Mouse (Mus musculus) macrophage (primary cell): ENCODE results near the gene Akr1b8. TPM values are rescaled to one million over a fixed set of nuclear protein-coding genes. Genes with fewer than 3 reads are reported as not detected.
"Not testable (repeated sequence)": the region's sequence is repeated elsewhere in the genome, so short reads cannot be mapped to it uniquely, and the experiment has no call there.

ENCODE experiments used
- H3K27ac ChIP-seq: fragments of 350-480 bp; formaldehyde crosslinking; 2 replicates; pipeline ENCODE4 v1.9.0; 2021
- H3K36me3 ChIP-seq: fragments of 350-480 bp; formaldehyde crosslinking; 2 replicates; pipeline ENCODE4 v1.9.0; 2021; ENCODE audit errors: inconsistent target
- H3K4me3 ChIP-seq: fragments of 350-480 bp; formaldehyde crosslinking; 2 replicates; pipeline ENCODE4 v1.9.0; 2021; ENCODE audit errors: inconsistent target
- H3K79me2 ChIP-seq: fragments of 350-480 bp; formaldehyde crosslinking; 2 replicates; pipeline ENCODE4 v1.9.0; 2021; ENCODE audit errors: inconsistent target
- WGBS: methylation state at CpG from one replicate; pipeline ENCODE4 v1.1.7; 2026; ENCODE audit warnings: inconsistent platforms; ENCODE audit not compliant: missing documents; 5-methylcytosine and 5-hydroxymethylcytosine counted together
- polyA plus RNA-seq: library from polyadenylated mRNA; stranded (reverse); fragments of 250-400 nt; gene quantifications from 3 replicates; pipeline ENCODE4 v1.2.4, GENCODE M21; 2018; ENCODE audit warnings: inconsistent platforms

Gene Akr1b8
- polyA plus RNA-seq, 1 experiment from 2014 or later, result 28.5 TPM

- WGBS, result 83% methylated on average over 10 of the region's 12 CpGs
- Histone ChIP-seq H3K79me2 (no peaks in the 10 kb centered on the region), H3K27ac (no peak overlapping the region), H3K4me3 (no peak overlapping the region), H3K36me3 (no peaks in the 10 kb centered on the region)
Observed at GRCm38 (mm10) chr6:34364217-34365136, 10.6 kb downstream of the Akr1b8 start.

DNA sequence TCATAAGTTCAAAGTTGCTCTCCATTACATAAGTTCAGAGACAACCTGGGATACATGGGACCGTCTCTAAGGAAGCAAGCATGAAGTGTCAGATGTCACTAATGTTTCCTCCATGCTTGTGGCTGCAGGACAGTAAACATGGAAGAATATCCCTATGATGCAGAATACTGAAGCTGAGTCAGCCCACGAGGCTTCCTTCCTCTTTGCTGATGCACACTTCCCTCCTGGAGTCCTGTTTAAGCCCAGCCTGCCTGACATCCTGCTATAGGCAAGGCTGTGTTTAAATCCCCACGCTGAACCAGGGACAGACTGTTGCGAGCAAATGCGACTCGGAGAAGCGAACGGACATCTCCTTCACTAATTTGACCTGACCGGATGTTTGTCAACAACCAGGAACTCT is 14.1 kb downstream of the Akr1b8 start:
- Histone ChIP-seq H3K4me3 (no peak overlapping the region), H3K79me2 (no peaks in the 10 kb centered on the region), H3K36me3 (no peaks in the 10 kb centered on the region), H3K27ac (peak overlapping the region; percentile 89)
- WGBS, result 20% methylated on average over 9 of the region's 9 CpGs

- H3K36me3 ChIP-seq, result no peaks in the 10 kb centered on the region
- no peaks in the 10 kb centered on the region for H3K79me2 ChIP-seq
- 91% methylated on average over 8 of the region's 8 CpGs for WGBS
- H3K4me3 ChIP-seq, result no peak overlapping the region
- H3K27ac ChIP-seq, result no peak overlapping the region
Observed at GRCm38 (mm10) chr6:34370081-34370480, 16.2 kb downstream of the Akr1b8 start.

- WGBS, result 14% methylated on average over 17 of the region's 18 CpGs
- Histone ChIP-seq H3K4me3 (no peak overlapping the region), H3K36me3 (no peaks in the 10 kb centered on the region), H3K79me2 (no peaks in the 10 kb centered on the region), H3K27ac (no peak overlapping the region)
Observed at GRCm38 (mm10) chr6:34371700-34372351, 17.9 kb downstream of the Akr1b8 start.

DNA sequence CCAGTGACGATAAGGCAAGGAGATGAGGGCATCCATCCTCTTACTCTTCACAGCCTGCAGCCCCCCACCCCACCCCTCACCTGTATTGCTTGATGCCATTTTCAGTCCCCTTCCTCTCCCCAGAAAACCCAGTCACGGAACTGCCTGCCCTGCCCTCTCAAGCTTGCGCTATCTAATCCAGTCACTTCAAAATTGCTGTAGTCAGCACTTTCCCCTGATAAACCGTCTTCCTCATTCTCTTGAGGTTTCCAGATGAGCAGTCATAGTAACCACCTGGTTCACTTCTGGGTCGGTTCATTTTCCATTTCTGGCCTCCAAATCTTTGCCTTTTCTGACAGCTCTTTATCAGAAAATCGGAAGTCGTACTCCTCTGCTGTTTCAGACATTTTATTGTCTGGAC is 19.9 kb downstream of the Akr1b8 start:
- H3K79me2 ChIP-seq, result no peaks in the 10 kb centered on the region
- no peak overlapping the region for H3K27ac ChIP-seq
- 71% methylated on average over 7 of the region's 7 CpGs for WGBS
- H3K4me3 ChIP-seq, result no peak overlapping the region
- H3K36me3 ChIP-seq, result no peaks in the 10 kb centered on the region

- WGBS, result 91% methylated on average over 4 of the region's 5 CpGs
- not testable (repeated sequence) for H3K36me3 ChIP-seq
Observed at GRCm38 (mm10) chr6:34375888-34376287, 22.0 kb downstream of the Akr1b8 start.

GRCm38 (mm10) chr6:34383401-34383800 is 29.5 kb downstream of the Akr1b8 start:
- 79% methylated on average over 8 of the region's 8 CpGs for WGBS
- Histone ChIP-seq H3K27ac (peak overlapping the region; percentile 77), H3K79me2 (peaks cover 32% of the 10 kb centered on the region), H3K4me3 (no peak overlapping the region; the same call in 1 of the 2 replicates), H3K36me3 (peaks cover 11% of the 10 kb centered on the region)

More at GRCm38 (mm10) chr6:34375888-34376287, 22.0 kb downstream of the Akr1b8 start:
- not testable (repeated sequence) for H3K4me3 ChIP-seq, H3K27ac ChIP-seq, H3K79me2 ChIP-seq

GRCm38 (mm10) chr6:34384110-34384661 is 30.3 kb downstream of the Akr1b8 start, which contains the start of gene Akr1b10:
Gene Akr1b10, plus strand, starts transcription at chr6:34384218.
- WGBS, result under 1% methylated on average over 17 of the region's 17 CpGs
- Histone ChIP-seq H3K27ac (peak within 1 kb of the TSS; percentile 77), H3K4me3 (peak within 1 kb of the TSS; percentile 86), H3K36me3 (peaks cover 19% of the 10 kb centered on the region), H3K79me2 (peaks cover 32% of the 10 kb centered on the region)

DNA sequence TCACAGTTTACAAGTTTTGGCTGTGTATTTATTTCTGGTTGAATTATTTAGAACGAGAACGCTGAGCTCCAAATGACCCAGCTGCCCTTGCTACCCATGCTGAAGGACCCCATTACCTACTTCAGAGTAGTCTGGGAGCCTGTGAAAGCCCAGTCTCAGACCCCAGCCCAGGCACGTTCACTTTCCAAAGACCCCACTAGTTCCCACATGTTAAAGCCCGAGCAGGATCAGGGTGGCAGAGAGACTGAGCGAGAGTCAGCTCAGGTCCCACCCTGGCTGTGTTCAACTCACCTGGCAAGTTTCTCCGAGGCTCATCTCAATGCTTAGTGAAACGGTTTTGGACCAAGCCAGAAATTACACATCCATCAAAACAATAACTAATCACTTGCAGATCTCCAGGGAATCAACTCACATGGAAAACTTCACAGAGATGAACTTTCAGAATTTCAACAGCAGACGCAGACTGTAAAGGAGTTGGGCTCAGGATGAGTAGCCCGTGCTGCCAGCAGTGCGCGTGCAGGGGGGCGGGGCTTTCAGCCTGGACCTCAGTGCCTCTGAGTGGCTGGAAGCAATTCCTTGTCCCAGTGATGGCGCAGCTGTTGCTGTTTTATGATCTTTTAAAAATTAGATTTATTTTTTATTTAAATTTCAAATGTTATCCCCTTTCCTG is 30.9 kb downstream of the Akr1b8 start:
- H3K79me2 ChIP-seq, result peaks cover 32% of the 10 kb centered on the region
- H3K36me3 ChIP-seq, result peaks cover 26% of the 10 kb centered on the region
- H3K4me3 ChIP-seq, result peak overlapping the region; percentile 86
- 10% methylated on average over 13 of the region's 13 CpGs for WGBS
- peak overlapping the region; percentile 77 for H3K27ac ChIP-seq

DNA sequence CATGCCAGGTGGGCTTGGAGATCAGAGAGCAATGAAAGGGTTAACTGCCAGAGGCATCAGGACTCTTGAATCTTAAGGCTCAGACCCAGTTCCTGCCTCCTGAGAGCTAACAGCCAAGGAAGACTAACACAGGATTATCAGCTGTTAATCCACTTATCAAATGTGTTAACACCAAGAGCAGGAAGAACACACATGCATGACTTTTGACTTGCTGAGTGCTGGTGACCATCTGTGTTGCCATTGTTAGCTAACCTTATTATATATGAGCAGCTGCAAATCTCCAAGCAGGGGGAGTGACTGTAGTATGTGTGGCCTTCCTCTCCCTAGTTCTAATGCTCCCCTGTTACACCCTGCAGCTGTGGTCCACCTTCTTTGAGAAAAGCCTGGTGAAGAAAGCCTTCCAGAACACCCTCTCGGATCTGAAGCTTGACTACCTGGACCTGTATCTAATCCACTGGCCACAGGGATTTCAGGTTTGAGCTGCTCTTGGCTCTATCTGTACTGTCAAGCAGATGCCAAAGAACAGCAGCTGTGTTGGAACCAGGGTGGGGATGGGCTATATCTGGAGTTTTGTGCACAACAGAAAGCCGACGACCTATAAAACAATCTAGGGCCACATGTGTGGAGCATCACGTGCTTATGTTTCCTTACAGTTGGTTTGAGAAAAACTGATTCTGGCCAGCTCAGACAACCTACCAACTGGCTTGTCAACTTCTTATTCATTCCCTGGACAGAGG is 34.7 kb downstream of the Akr1b8 start:
- Histone ChIP-seq H3K79me2 (peaks cover 32% of the 10 kb centered on the region), H3K27ac (no peak overlapping the region), H3K4me3 (no peak overlapping the region), H3K36me3 (peaks cover 60% of the 10 kb centered on the region)
- 99% methylated on average over 4 of the region's 4 CpGs for WGBS

- Histone ChIP-seq H3K36me3 (peaks cover 61% of the 10 kb centered on the region), H3K4me3 (no peak overlapping the region), H3K27ac (no peak overlapping the region), H3K79me2 (no peaks in the 10 kb centered on the region)
- 90% methylated on average over 5 of the region's 5 CpGs for WGBS
Observed at GRCm38 (mm10) chr6:34395897-34396296, 42.0 kb downstream of the Akr1b8 start.

GRCm38 (mm10) chr6:34398431-34398830 is 44.5 kb downstream of the Akr1b8 start:
- peak overlapping the region; percentile 39 for H3K27ac ChIP-seq
- 88% methylated on average over 6 of the region's 6 CpGs for WGBS
- no peak overlapping the region for H3K4me3 ChIP-seq
- H3K36me3 ChIP-seq, result peaks cover 39% of the 10 kb centered on the region; the same call in 1 of the 2 replicates
- H3K79me2 ChIP-seq, result no peaks in the 10 kb centered on the region

- 96% methylated on average over 13 of the region's 13 CpGs for WGBS
- Histone ChIP-seq H3K27ac (peak overlapping the region; percentile 39; the same call in 1 of the 2 replicates), H3K36me3 (peaks cover 26% of the 10 kb centered on the region; the same call in 1 of the 2 replicates), H3K79me2 (no peaks in the 10 kb centered on the region), H3K4me3 (no peak overlapping the region)
Observed at GRCm38 (mm10) chr6:34399606-34400220, 45.8 kb downstream of the Akr1b8 start.
